Mouse (Mus musculus): ENCODE results near the gene Olfr157. TPM values are rescaled to one million over a fixed set of nuclear protein-coding genes. Genes with fewer than 3 reads are reported as not detected.

Olfr157 gene
- polyA plus RNA-seq, 1 experiment, result not detected

DNA sequence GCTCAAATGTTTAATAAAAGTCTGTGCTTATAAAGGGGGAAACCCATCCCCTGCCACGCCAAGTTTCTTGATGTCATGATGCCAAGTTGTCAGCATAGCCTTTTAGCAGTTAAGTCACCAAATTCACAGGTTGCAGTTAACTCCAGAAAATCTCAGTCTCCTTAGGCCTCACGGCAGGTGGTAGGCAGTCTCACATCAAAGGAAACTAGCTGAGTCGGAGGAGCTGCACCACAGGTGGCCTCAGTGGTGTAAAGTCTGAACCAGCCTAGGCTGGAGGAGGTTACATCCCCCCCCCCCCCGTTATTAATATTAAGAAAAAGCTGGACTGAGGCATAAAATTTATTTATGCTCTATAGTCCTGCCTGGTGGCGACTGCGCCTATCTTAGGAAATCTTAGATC lies 44.7 kb downstream of the Olfr157 start:
- TF ChIP-seq POLR2A (IDR thresholded peaks at IDR 0.05; ENCODE audit: borderline replicate concordance, extremely low read depth, insufficient read depth, insufficient read length, poor library complexity, severe bottlenecking), result no peak
- no peak for TF ChIP-seq CTCF (IDR thresholded peaks at IDR 0.05; ENCODE audit: borderline replicate concordance, extremely low read depth, insufficient read depth, insufficient read length)
- DNase-seq (ENCODE audit: low read depth), result no peak

Other genes starting within 250 kb of the Olfr157 start
- 61.7 and 65.6 TPM in 2 replicates for gene Npr2, start 208.3 kb downstream of the Olfr157 start, polyA plus RNA-seq (2012; rRNA removed)
- 7.3 and 9.0 TPM in 2 replicates for gene Spag8, start 186.6 kb downstream of the Olfr157 start, polyA plus RNA-seq (2012; rRNA removed)
- gene Hint2, start 183.7 kb downstream of the Olfr157 start, polyA plus RNA-seq (2012; rRNA removed), result 43.0 and 64.6 TPM in 2 replicates
- 27.0 and 42.0 TPM in 2 replicates for gene Tmem8b, start 171.2 kb downstream of the Olfr157 start, polyA plus RNA-seq (2012; rRNA removed)
- gene Fam221b, start 171.1 kb downstream of the Olfr157 start, polyA plus RNA-seq (2012; rRNA removed), result 0.23 and 0.34 TPM in 2 replicates
- not detected in 2 replicates for gene Olfr70, start 139.4 kb downstream of the Olfr157 start, polyA plus RNA-seq (2012; rRNA removed)
- not detected in 2 replicates for gene Olfr71, start 129.9 kb downstream of the Olfr157 start, polyA plus RNA-seq (2012; rRNA removed)
- 0.38 and 0.53 TPM in 2 replicates for gene Hrct1, start 113.0 kb downstream of the Olfr157 start, polyA plus RNA-seq (2012; rRNA removed)
- 0.10 and 0.11 TPM in 2 replicates for gene Spaar, start 110.2 kb downstream of the Olfr157 start, polyA plus RNA-seq (2012; rRNA removed)
- not detected in 2 replicates for gene Olfr159, start 69.2 kb downstream of the Olfr157 start, polyA plus RNA-seq (2012; rRNA removed)
- gene Olfr156, start 16.3 kb downstream of the Olfr157 start, polyA plus RNA-seq (2012; rRNA removed), result not detected in 2 replicates
- not detected in 2 replicates for gene Olfr155, start 11.4 kb upstream of the Olfr157 start, polyA plus RNA-seq (2012; rRNA removed)
- gene Reck, start 35.3 kb upstream of the Olfr157 start, polyA plus RNA-seq (2012; rRNA removed), result 15.6 and 16.9 TPM in 2 replicates
- gene Glipr2, start 117.2 kb upstream of the Olfr157 start, polyA plus RNA-seq (2012; rRNA removed), result 26.4 and 28.8 TPM in 2 replicates
- 0.20 and 0.40 TPM in 2 replicates for gene Ccin, start 143.3 kb upstream of the Olfr157 start, polyA plus RNA-seq (2012; rRNA removed)
- gene Clta, start 164.3 kb upstream of the Olfr157 start, polyA plus RNA-seq (2012; rRNA removed), result 400 and 438 TPM in 2 replicates
- gene Gne, start 244.0 kb upstream of the Olfr157 start, polyA plus RNA-seq (2012; rRNA removed), result 13.2 and 20.7 TPM in 2 replicates